16 mouse cellular contexts compared by ENCODE assay signal in the genomic region with DNA sequence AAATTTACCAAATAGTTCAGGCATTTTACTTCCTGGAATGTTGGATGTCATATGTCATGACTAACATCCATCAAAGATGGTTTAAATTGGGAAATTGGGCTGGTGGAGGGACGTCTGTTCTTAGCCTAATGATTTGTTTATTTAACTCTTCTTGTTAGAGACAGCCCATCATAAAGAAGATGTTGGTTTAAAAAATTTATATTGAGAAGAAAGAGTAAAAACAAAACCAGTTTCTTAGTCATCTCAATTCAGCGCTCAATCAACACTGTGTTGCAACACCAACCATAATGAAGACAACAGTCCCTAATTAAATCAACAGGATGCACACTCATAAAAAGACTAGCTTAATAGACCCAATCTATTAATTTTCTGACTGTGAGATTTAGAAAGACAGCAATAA.
"Had no signal": no experiment of that assay in that cellular context is flagged by ENCODE, and none has a peak within 500 bp of the region (broad histone marks: within the 10 kb centered on the region; RNA-seq: fewer than 3 reads in every experiment).

No protein-coding gene starts in this region.

- H3K9ac ChIP-seq: neural tube, embryonic 12.5 days; neural tube, embryonic 13.5 days; neural tube, embryonic 15.5 days; stomach, embryonic 15.5 days had no signal

- H3K4me3 ChIP-seq: neural tube, embryonic 12.5 days; neural tube, embryonic 13.5 days; neural tube, embryonic 15.5 days; stomach, embryonic 15.5 days had no signal

- H3K4me1 ChIP-seq: neural tube, embryonic 12.5 days; neural tube, embryonic 13.5 days; neural tube, embryonic 15.5 days; stomach, embryonic 15.5 days had no signal

- H3K4me2 ChIP-seq: neural tube, embryonic 12.5 days; neural tube, embryonic 13.5 days; neural tube, embryonic 15.5 days; stomach, embryonic 15.5 days had no signal

- H3K27me3 ChIP-seq: neural tube, embryonic 12.5 days; neural tube, embryonic 13.5 days; neural tube, embryonic 15.5 days; stomach, embryonic 15.5 days had no signal

- H3K9me3 ChIP-seq: neural tube, embryonic 12.5 days; neural tube, embryonic 13.5 days; neural tube, embryonic 15.5 days; stomach, embryonic 15.5 days had no signal

- DNase-seq: right cerebral cortex, adult 18-20 months; right cerebral cortex, postnatal 14 days; right cerebral cortex, postnatal 25 days; right cerebral cortex, postnatal 4 days; spleen, adult 18-20 months; thymus, adult 18-20 months; thymus, adult 2 months; thymus, postnatal 14 days; thymus, postnatal 25 days; thymus, postnatal 36 days; thymus, postnatal 4 days had no signal

- H3K27ac ChIP-seq: neural tube, embryonic 12.5 days; neural tube, embryonic 13.5 days; neural tube, embryonic 15.5 days; stomach, embryonic 15.5 days; stomach, postnatal 0 days had no signal

- H3K36me3 ChIP-seq: neural tube, embryonic 12.5 days; neural tube, embryonic 13.5 days; neural tube, embryonic 15.5 days; stomach, embryonic 15.5 days had no signal
